Mouse (Mus musculus): ENCODE results near the gene D930007J09Rik. TPM values are rescaled to one million over a fixed set of nuclear protein-coding genes. Genes with fewer than 3 reads are reported as not detected.

The D930007J09Rik gene
- not detected in 2 replicates for polyA plus RNA-seq (2015; fragmentation: Nextera tagmentation; extraction: Ambion mirVana)

GRCm38 (mm10) chr13:32802259-32803081 is at the start of gene D930007J09Rik:
Gene D930007J09Rik (minus strand): TSS chr13:32802849.
- Histone ChIP-seq H3K27me3 (replicated peaks) (no peaks in the 10 kb centered on the region), H3K4me2 (peak within 1 kb of the TSS; percentile 78), H3K36me3 (replicated peaks) (peaks cover 12% of the 10 kb centered on the region; the same call in 1 of the 2 replicates), H3K4me1 (peaks cover 27% of the 10 kb centered on the region), H3K27ac (peak within 1 kb of the TSS; percentile 93), H3K4me3 (peak within 1 kb of the TSS; percentile 62), H3K9ac (peak within 1 kb of the TSS; percentile 73), H3K9me3 (no peaks in the 10 kb centered on the region)
- peak; percentile 27 for ATAC-seq (replicated peaks)
- under 1% methylated on average over 95 of the region's 95 CpGs for WGBS

GRCm38 (mm10) chr13:32851967-32852366 is 49.3 kb upstream of the D930007J09Rik start:
- Histone ChIP-seq H3K36me3 (replicated peaks) (no peaks in the 10 kb centered on the region), H3K27me3 (replicated peaks) (peaks cover 9% of the 10 kb centered on the region; the same call in 1 of the 2 replicates), H3K4me1 (0 out of 2 replicates have a peak, but pooled peaks cover 2% of the 10 kb centered on the region), H3K9me3 (no peaks in the 10 kb centered on the region), H3K4me2 (no peak overlapping the region), H3K27ac (no peak overlapping the region), H3K4me3 (no peak overlapping the region), H3K9ac (no peak overlapping the region)
- WGBS: 10% methylated on average over 7 of the region's 7 CpGs
- peak; percentile 77 for ATAC-seq (replicated peaks)

- Histone ChIP-seq H3K27ac (no peak within 1 kb of the TSS), H3K9ac (no peak within 1 kb of the TSS), H3K4me2 (no peak within 1 kb of the TSS), H3K36me3 (replicated peaks) (no peaks in the 10 kb centered on the region), H3K4me3 (no peak within 1 kb of the TSS), H3K9me3 (no peaks in the 10 kb centered on the region), H3K4me1 (0 out of 2 replicates have a peak, but pooled peaks cover 2% of the 10 kb centered on the region), H3K27me3 (replicated peaks) (peaks cover 9% of the 10 kb centered on the region; the same call in 1 of the 2 replicates)
- ATAC-seq (replicated peaks): no peak
- 66% methylated on average over 10 of the region's 10 CpGs for WGBS
Measured at GRCm38 (mm10) chr13:32850668-32851404, 48.2 kb upstream of the D930007J09Rik start, which contains the start of gene Serpinb1a. Gene Serpinb1a (minus strand): TSS chr13:32851185.

- Histone ChIP-seq H3K9ac (no peak overlapping the region), H3K36me3 (replicated peaks) (no peaks in the 10 kb centered on the region), H3K27ac (no peak overlapping the region), H3K4me1 (0 out of 2 replicates have a peak, but pooled peaks cover 2% of the 10 kb centered on the region), H3K4me2 (no peak overlapping the region), H3K9me3 (no peaks in the 10 kb centered on the region), H3K4me3 (no peak overlapping the region), H3K27me3 (replicated peaks) (peaks cover 9% of the 10 kb centered on the region; the same call in 1 of the 2 replicates)
- ATAC-seq (replicated peaks): no peak
- 94% methylated on average over 1 of the region's 1 CpGs for WGBS
Measured at GRCm38 (mm10) chr13:32850156-32850555, 47.5 kb upstream of the D930007J09Rik start.

GRCm38 (mm10) chr13:32849531-32850123 is 47.0 kb upstream of the D930007J09Rik start:
- no peak overlapping the region for H3K4me3 ChIP-seq
- H3K9me3 ChIP-seq: no peaks in the 10 kb centered on the region
- ATAC-seq (replicated peaks): no peak
- H3K4me1 ChIP-seq: 0 out of 2 replicates have a peak, but pooled peaks cover 2% of the 10 kb centered on the region
- no peak overlapping the region for H3K4me2 ChIP-seq
- no peak overlapping the region for H3K27ac ChIP-seq
- H3K27me3 ChIP-seq (replicated peaks): peaks cover 9% of the 10 kb centered on the region; the same call in 1 of the 2 replicates
- no peak overlapping the region for H3K9ac ChIP-seq
- no peaks in the 10 kb centered on the region for H3K36me3 ChIP-seq (replicated peaks)

DNA sequence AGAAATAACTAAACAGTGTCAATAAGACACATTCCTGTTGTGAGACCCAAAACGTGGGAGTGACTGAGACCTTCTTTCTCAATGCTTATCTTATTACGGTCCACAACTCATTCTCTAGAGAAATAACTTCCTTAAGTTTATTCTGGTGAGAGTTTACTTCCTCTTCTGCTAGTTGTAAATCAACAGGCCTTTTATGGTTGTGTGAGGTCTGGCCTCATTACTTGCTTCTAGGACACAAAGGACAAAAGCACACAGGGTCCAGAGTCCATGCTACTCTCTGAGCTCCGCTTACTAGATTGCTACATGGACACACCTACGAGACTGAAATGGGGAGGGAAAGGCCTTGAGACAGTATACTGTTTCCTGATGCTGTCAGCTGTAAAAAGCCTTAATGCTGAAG is 46.4 kb upstream of the D930007J09Rik start:
- 80% methylated on average over 4 of the region's 4 CpGs for WGBS
- H3K9ac ChIP-seq: no peak overlapping the region
- no peak overlapping the region for H3K4me3 ChIP-seq
- H3K27me3 ChIP-seq (replicated peaks): peaks cover 9% of the 10 kb centered on the region; the same call in 1 of the 2 replicates
- 0 out of 2 replicates have a peak, but pooled peaks cover 2% of the 10 kb centered on the region for H3K4me1 ChIP-seq
- no peak overlapping the region for H3K27ac ChIP-seq
- no peak overlapping the region for H3K4me2 ChIP-seq
- ATAC-seq (replicated peaks): no peak
- H3K36me3 ChIP-seq (replicated peaks): no peaks in the 10 kb centered on the region
- H3K9me3 ChIP-seq: no peaks in the 10 kb centered on the region

GRCm38 (mm10) chr13:32846221-32846620 is 43.6 kb upstream of the D930007J09Rik start:
- Histone ChIP-seq H3K4me2 (no peak overlapping the region), H3K4me3 (no peak overlapping the region), H3K36me3 (replicated peaks) (no peaks in the 10 kb centered on the region), H3K9me3 (no peaks in the 10 kb centered on the region), H3K27me3 (replicated peaks) (peaks cover 5% of the 10 kb centered on the region; the same call in 1 of the 2 replicates), H3K27ac (no peak overlapping the region), H3K9ac (no peak overlapping the region), H3K4me1 (no peaks in the 10 kb centered on the region)
- ATAC-seq (replicated peaks): no peak

DNA sequence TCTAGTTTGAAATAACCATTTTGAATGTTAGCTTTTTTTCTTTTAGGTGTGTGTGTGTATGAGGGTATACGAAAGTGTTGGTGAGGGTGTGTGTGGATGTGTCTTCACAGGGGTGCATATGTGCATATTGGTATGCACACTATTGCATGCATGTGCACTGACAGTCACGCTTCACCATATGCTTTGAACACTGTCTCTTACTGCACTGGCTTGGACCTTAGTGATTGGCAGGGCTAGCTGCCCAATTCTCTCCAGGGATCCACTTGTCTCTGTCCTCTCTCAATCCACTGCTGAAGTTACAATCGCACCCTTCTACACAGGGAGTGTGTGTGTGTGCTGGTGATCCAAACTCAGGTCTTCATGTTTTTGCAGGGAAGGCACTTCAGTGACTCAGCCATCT is 38.7 kb upstream of the D930007J09Rik start:
- Histone ChIP-seq H3K4me1 (no peaks in the 10 kb centered on the region), H3K27me3 (replicated peaks) (no peaks in the 10 kb centered on the region), H3K9ac (no peak overlapping the region), H3K4me2 (no peak overlapping the region), H3K4me3 (no peak overlapping the region), H3K27ac (no peak overlapping the region), H3K36me3 (replicated peaks) (no peaks in the 10 kb centered on the region), H3K9me3 (no peaks in the 10 kb centered on the region)
- WGBS: 90% methylated on average over 3 of the region's 3 CpGs
- ATAC-seq (replicated peaks): no peak

- no peak for ATAC-seq (replicated peaks)
- no peak overlapping the region for H3K27ac ChIP-seq
- WGBS: 43% methylated on average over 1 of the region's 1 CpGs
- no peaks in the 10 kb centered on the region for H3K4me1 ChIP-seq
- H3K36me3 ChIP-seq (replicated peaks): no peaks in the 10 kb centered on the region
- no peak overlapping the region for H3K9ac ChIP-seq
- no peak overlapping the region for H3K4me3 ChIP-seq
- no peak overlapping the region for H3K4me2 ChIP-seq
- H3K9me3 ChIP-seq: no peaks in the 10 kb centered on the region
- no peaks in the 10 kb centered on the region for H3K27me3 ChIP-seq (replicated peaks)
Measured at GRCm38 (mm10) chr13:32839314-32839713, 36.7 kb upstream of the D930007J09Rik start.

DNA sequence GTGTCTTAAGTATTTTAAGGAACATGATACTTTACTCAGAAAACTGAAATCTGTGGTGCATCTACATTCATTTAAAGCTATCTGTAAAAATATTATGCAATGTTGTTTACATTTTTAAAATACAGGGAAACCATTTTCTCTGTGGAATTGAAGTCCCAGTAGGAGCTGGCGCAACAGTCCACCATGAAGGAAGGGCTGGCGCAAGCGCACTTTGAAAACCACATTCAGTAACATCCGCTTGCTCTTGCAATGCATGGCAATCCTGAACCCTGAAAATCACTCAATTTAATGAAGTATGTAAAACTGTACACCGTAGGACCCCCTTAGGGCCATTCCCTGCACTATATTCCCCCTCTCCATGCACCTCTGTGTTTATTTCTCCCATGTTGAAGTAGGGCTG is 31.9 kb upstream of the D930007J09Rik start:
- Histone ChIP-seq H3K9ac (no peak overlapping the region), H3K27me3 (replicated peaks) (no peaks in the 10 kb centered on the region), H3K4me1 (no peaks in the 10 kb centered on the region), H3K4me3 (no peak overlapping the region), H3K27ac (no peak overlapping the region), H3K9me3 (no peaks in the 10 kb centered on the region), H3K36me3 (replicated peaks) (no peaks in the 10 kb centered on the region), H3K4me2 (no peak overlapping the region)
- ATAC-seq (replicated peaks): no peak
- WGBS: 95% methylated on average over 5 of the region's 5 CpGs

DNA sequence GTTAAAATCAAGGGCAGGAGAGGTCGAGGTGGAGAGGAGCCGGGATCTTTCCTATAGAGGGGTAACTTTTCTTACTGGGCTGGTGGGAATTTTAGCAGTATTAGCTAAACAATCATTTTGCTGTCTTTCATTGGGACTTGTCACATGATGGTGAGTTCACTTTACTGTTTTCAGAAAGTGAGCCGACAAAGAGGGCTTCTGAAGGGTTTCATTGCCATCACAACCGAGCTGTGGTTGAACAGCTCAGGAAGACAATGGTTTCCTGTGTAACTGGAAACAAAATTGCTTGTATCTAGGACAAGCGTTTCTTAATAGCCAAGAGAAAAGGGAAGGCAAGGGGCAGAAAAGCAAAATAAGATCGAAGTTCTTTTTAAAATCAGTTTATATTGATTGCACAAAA is 30.6 kb upstream of the D930007J09Rik start:
- Histone ChIP-seq H3K36me3 (replicated peaks) (no peaks in the 10 kb centered on the region), H3K27me3 (replicated peaks) (no peaks in the 10 kb centered on the region), H3K27ac (no peak overlapping the region), H3K9me3 (no peaks in the 10 kb centered on the region), H3K9ac (no peak overlapping the region), H3K4me3 (no peak overlapping the region), H3K4me1 (no peaks in the 10 kb centered on the region), H3K4me2 (no peak overlapping the region)
- no peak for ATAC-seq (replicated peaks)
- 72% methylated on average over 6 of the region's 6 CpGs for WGBS

DNA sequence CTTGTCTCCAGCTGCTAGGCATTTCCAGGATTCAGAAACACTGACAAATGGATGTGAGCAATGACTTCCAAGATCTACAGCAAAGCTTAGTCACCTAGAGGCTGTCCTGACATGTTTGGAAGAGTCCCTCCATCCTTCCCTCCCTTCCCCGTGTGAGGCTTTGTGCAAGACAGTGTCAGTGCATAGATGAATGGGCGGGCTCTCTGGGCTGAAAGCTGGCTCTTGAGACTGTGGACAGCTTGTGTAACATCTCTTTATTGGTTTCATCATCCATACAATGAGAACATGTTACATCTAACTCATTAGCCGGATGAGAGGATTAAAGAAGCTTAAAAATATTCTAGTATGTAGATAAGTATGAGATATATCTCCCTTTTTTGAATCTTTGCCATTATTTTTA is 30.1 kb upstream of the D930007J09Rik start:
- no peaks in the 10 kb centered on the region for H3K9me3 ChIP-seq
- H3K9ac ChIP-seq: no peak overlapping the region
- no peak overlapping the region for H3K27ac ChIP-seq
- ATAC-seq (replicated peaks): no peak
- no peaks in the 10 kb centered on the region for H3K4me1 ChIP-seq
- no peak overlapping the region for H3K4me3 ChIP-seq
- H3K27me3 ChIP-seq (replicated peaks): no peaks in the 10 kb centered on the region
- no peak overlapping the region for H3K4me2 ChIP-seq
- H3K36me3 ChIP-seq (replicated peaks): no peaks in the 10 kb centered on the region
- WGBS: 69% methylated on average over 3 of the region's 3 CpGs
